Mouse (Mus musculus) forelimb bud, embryonic 11.5 days (tissue): ENCODE results near the gene Cabp7.
"Not testable (repeated sequence)": the region's sequence is repeated elsewhere in the genome, so short reads cannot be mapped to it uniquely, and the experiment has no call there.

Experiments used
- DNase-seq: peaks from one replicate; pipeline ENCODE4 v3.0.0-alpha.2; 2012; ENCODE audit warnings: low read depth, low spot score

The Cabp7 gene

GRCm38 (mm10) chr11:4747285-4747684 is 707 bp upstream of the Cabp7 start:
- DNase-seq: no peak

- DNase-seq: no peak
These were observed 609 bp downstream of the Cabp7 start for GRCm38 (mm10) chr11:4745969-4746368.

- DNase-seq: no peak
These were observed 1.9 kb downstream of the Cabp7 start for GRCm38 (mm10) chr11:4744691-4745090.

GRCm38 (mm10) chr11:4740785-4741184 is 5.8 kb downstream of the Cabp7 start:
- DNase-seq: no peak

GRCm38 (mm10) chr11:4738719-4739118 is 7.9 kb downstream of the Cabp7 start:
- DNase-seq: no peak

- DNase-seq: no peak
These were observed 8.9 kb downstream of the Cabp7 start for GRCm38 (mm10) chr11:4737682-4738081.

GRCm38 (mm10) chr11:4736355-4736754 is 10.2 kb downstream of the Cabp7 start:
- DNase-seq: no peak

GRCm38 (mm10) chr11:4734179-4734578 is 12.4 kb downstream of the Cabp7 start:
- no peak for DNase-seq

- no peak for DNase-seq
These were observed 14.8 kb downstream of the Cabp7 start for GRCm38 (mm10) chr11:4731781-4732180.

- no peak for DNase-seq
These were observed 15.7 kb downstream of the Cabp7 start for GRCm38 (mm10) chr11:4730913-4731312.

GRCm38 (mm10) chr11:4730096-4730495 is 16.5 kb downstream of the Cabp7 start:
- DNase-seq: no peak

- DNase-seq: no peak
These were observed 17.0 kb downstream of the Cabp7 start for GRCm38 (mm10) chr11:4729603-4730002.

- no peak for DNase-seq
These were observed 24.9 kb downstream of the Cabp7 start for GRCm38 (mm10) chr11:4721728-4722127.

- no peak for DNase-seq
These were observed 25.5 kb downstream of the Cabp7 start for GRCm38 (mm10) chr11:4720900-4721580.

GRCm38 (mm10) chr11:4720393-4720792 is 26.2 kb downstream of the Cabp7 start:
- no peak for DNase-seq

- DNase-seq: no peak
These were observed 26.6 kb downstream of the Cabp7 start for GRCm38 (mm10) chr11:4719961-4720360.

- no peak for DNase-seq
These were observed 28.0 kb downstream of the Cabp7 start for GRCm38 (mm10) chr11:4718548-4718947.

- DNase-seq: no peak
These were observed 29.9 kb downstream of the Cabp7 start for GRCm38 (mm10) chr11:4716530-4717236.

- no peak for DNase-seq
These were observed 31.0 kb downstream of the Cabp7 start for GRCm38 (mm10) chr11:4715596-4715995.

GRCm38 (mm10) chr11:4714727-4715126 is 31.9 kb downstream of the Cabp7 start:
- no peak for DNase-seq

- DNase-seq: no peak
These were observed 33.8 kb downstream of the Cabp7 start for GRCm38 (mm10) chr11:4712822-4713221.

GRCm38 (mm10) chr11:4710188-4710587 is 36.4 kb downstream of the Cabp7 start:
- DNase-seq: not testable (repeated sequence)

GRCm38 (mm10) chr11:4705178-4705577 is 41.4 kb downstream of the Cabp7 start:
- no peak for DNase-seq
